Mouse (Mus musculus) heart, embryonic 11.5 days (tissue): Measurements from ENCODE around the gene Gm13697. TPM values are rescaled to one million over a fixed set of nuclear protein-coding genes. Genes with fewer than 3 reads are reported as not detected.
A peak's percentile ranks its signal among the peaks of the same experiment; 100 is the strongest.
"Not testable (repeated sequence)": the region's sequence is repeated elsewhere in the genome, so short reads cannot be mapped to it uniquely, and the experiment has no call there.

Experiments used
- ATAC-seq: fragments of 200-750 bp; cut with Nextera tagmentation; replicated peaks from 2 replicates; pipeline ENCODE4 v1.8.0; 2017; ENCODE audit warnings: moderate library complexity; ENCODE audit not compliant: insufficient number of reproducible peaks, low FRiP score, low TSS enrichment
- H3K27ac ChIP-seq: fragments of 300-500 bp; sonication (generic); 2 replicates; pipeline ENCODE4 v1.5.1; 2014; ENCODE audit warnings: mild to moderate bottlenecking, low read depth, low read length
- H3K27me3 ChIP-seq: fragments of 300-500 bp; sonication (generic); 2 replicates; pipeline ENCODE4 v1.6.1; 2014; ENCODE audit warnings: mild to moderate bottlenecking, low read length, mixed read lengths; ENCODE audit not compliant: control insufficient read depth, insufficient read depth
- H3K36me3 ChIP-seq: fragments of 300-500 bp; sonication (generic); 2 replicates; pipeline ENCODE4 v1.6.1; 2014; ENCODE audit warnings: mild to moderate bottlenecking, low read length, moderate library complexity, mixed read lengths; ENCODE audit not compliant: control insufficient read depth, insufficient read depth
- H3K4me1 ChIP-seq: fragments of 300-500 bp; sonication (generic); 2 replicates; pipeline ENCODE4 v1.6.1; 2014; ENCODE audit warnings: low read length; ENCODE audit not compliant: control insufficient read depth, insufficient read depth
- H3K4me2 ChIP-seq: fragments of 300-500 bp; sonication (generic); 2 replicates; pipeline ENCODE4 v1.6.1; 2014; ENCODE audit warnings: mild to moderate bottlenecking, moderate library complexity
- H3K4me3 ChIP-seq: fragments of 300-500 bp; sonication (generic); 2 replicates; pipeline ENCODE4 v1.5.1; 2014; ENCODE audit warnings: low read depth, low read length
- H3K9ac ChIP-seq: fragments of 300-500 bp; sonication (generic); 2 replicates; pipeline ENCODE4 v1.6.1; 2014; ENCODE audit warnings: mild to moderate bottlenecking, low read depth, low read length, moderate library complexity
- H3K9me3 ChIP-seq: fragments of 300-500 bp; sonication (generic); replicated peaks from 2 replicates; pipeline ENCODE4 v1.6.1; 2016; ENCODE audit warnings: low read length; ENCODE audit not compliant: control insufficient read depth
- WGBS: fragments of 180-500 bp; shearing (Covaris S2); extraction: QIAGEN DNeasy Blood & Tissue Kit; methylation state at CpG from one replicate; pipeline ENCODE4 v1.1.7; 2014; ENCODE audit not compliant: insufficient replicate concordance; 5-methylcytosine and 5-hydroxymethylcytosine counted together
- polyA plus RNA-seq: library from polyadenylated mRNA; unstranded; fragments of >200 nt; fragmentation: Nextera tagmentation; extraction: Ambion mirVana; gene quantifications from 2 replicates; pipeline ENCODE4 v1.2.1, GENCODE M21; 2014

Gene Gm13697
- polyA plus RNA-seq, 1 experiment from 2014 or later: not detected

DNA sequence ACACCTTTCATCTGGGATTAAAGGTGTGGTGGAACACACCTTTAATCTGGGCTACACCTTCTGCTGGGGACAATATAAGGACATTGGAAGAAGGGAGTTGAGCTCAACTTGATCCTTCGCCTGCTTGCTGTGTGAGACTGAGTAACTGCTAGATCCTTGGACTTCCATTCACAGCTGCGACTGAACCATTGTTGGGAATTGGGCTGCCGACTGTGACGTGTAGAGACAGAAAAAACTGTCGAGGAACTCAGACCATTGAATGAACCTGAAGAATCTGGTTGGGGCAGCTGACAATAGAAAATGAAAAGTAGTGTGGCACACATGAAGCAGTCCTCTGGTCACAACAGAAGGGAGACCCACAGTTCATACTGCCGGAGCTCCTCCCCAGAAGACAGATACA is 5.7 kb downstream of the Gm13697 start, which contains the start of gene Gm13691:
Gm13691 (plus strand) TSS at position 301 of the 400 bp plus-strand sequence.
- no CpG with 5 or more reads among the region's 6 CpGs for WGBS
- not testable (repeated sequence) for H3K27me3 ChIP-seq

DNA sequence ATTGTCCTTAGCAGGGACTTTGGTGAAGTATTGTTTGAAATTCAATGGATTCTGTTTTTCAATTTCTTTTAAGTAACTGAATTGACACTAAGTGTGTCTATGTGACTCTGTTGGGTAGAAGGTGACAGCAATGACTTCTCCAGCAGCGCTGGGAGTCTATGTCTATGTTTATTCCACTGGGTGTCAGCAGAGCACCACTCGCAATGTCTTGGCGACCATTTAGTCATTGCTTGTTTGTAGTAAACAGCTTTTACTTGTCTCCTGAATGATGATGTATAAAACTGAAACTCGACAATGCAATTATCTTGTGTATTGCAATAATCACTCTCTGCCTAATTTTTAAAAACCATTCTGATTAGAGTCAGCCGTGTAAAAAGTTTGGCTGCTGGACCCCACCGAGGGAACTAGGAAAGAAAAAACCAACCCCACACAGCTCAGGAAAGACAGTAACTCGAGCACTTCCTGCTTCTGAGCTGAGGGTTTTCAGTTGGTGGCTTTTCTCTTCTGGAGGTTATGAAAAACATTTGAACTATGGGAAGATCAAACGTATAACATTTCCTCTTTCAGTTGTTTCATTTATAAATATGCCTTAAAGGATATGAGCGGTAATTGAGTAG is 9.2 kb downstream of the Gm13697 start:
- H3K4me3 ChIP-seq, H3K9ac ChIP-seq, H3K27ac ChIP-seq, H3K4me2 ChIP-seq, H3K9me3 ChIP-seq, H3K36me3 ChIP-seq, ATAC-seq, H3K27me3 ChIP-seq, H3K4me1 ChIP-seq: not testable (repeated sequence)
- WGBS: 40% methylated on average over 7 of the region's 9 CpGs

More for the DNA sequence above, 5.7 kb downstream of the Gm13697 start, which contains the start of gene Gm13691:
- not testable (repeated sequence) for H3K36me3 ChIP-seq, ATAC-seq, H3K9ac ChIP-seq, H3K27ac ChIP-seq, H3K9me3 ChIP-seq, H3K4me2 ChIP-seq, H3K4me3 ChIP-seq, H3K4me1 ChIP-seq

DNA sequence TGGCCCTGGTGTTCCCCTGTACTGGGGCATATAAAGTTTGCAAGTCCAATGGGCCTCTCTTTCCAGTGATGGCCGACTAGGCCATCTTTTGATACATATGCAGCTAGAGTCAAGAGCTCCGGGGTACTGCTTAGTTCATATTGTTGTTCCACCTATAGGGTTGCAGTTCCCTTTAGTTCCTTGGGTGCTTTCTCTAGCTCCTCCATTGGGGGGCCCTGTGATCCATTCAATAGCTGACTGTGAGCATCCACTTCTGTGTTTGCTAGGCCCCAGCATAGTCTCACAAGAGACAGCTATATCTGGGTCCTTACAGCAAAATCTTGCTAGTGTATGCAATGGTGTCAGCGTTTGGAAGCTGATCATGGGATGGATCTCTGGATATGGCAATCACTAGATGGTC is 10.0 kb downstream of the Gm13697 start:
- ATAC-seq, H3K9ac ChIP-seq, H3K27ac ChIP-seq, H3K4me3 ChIP-seq, H3K4me2 ChIP-seq, H3K4me1 ChIP-seq, H3K9me3 ChIP-seq, H3K27me3 ChIP-seq, H3K36me3 ChIP-seq: not testable (repeated sequence)
- WGBS: no CpG with 5 or more reads among the region's 3 CpGs

DNA sequence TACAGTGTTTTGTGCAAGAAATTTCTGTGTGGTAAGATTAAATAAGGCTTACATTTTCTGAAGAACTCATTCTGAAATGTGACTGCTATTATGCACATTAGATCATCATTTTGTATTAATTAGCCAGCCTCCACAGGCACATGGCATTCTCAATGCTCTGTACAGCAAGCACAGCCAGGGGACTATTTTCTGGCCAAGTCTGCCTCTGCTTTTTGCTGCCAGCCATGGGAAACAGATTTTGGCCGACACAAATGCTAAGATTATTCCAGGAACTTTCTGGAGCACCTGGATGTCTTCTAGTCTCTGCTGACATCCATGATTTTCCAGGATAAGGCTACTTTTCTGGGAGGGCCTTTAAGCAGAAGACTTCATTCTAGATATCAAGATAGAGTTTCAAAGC is 24.4 kb downstream of the Gm13697 start:
- Histone ChIP-seq H3K27ac (no peak overlapping the region), H3K4me1 (no peaks in the 10 kb centered on the region), H3K9me3 (no peaks in the 10 kb centered on the region), H3K4me3 (no peak overlapping the region), H3K9ac (no peak overlapping the region), H3K36me3 (no peaks in the 10 kb centered on the region), H3K27me3 (no peaks in the 10 kb centered on the region), H3K4me2 (no peak overlapping the region)
- ATAC-seq: no peak
- WGBS: 50% methylated on average over 1 of the region's 1 CpGs

DNA sequence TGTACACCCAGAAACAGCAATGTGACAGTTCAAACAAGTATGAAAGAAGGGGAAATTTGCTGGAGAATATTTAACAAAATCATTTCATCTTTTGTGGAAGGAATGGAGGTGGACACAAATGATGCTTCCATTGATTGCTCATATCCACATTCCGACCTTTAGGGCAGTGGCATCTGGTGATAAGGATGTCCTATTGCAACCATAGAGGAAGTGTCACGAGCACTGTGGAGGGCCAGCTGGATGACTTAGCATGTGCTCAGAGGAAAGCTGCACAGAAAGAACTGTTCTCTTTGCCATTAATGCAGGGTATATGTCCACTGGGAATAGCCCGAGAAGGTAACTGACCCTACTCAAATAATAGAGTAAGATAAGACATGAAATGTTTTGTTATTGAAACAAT is 25.3 kb downstream of the Gm13697 start:
- ATAC-seq: no peak
- 45% methylated on average over 3 of the region's 3 CpGs for WGBS

DNA sequence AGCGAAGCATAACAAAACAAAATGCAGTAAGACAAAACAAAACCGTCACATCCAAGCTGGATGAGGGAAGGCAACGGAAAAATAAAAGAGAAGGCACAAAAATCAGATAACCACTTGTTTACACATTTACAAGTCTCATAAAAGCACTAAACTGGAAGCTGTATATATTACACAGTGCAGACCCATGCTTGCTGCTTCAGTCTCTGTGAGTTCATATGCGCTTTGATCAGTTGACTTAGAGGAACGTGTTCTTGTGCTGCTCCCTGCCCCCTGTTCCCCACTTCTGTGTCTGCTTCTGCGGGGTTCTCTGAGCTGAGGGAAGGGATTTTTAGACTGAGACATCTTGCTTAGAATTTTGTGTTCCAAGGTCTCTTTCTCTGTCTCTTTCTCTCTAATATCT is 30.0 kb downstream of the Gm13697 start:
- 64% methylated on average over 6 of the region's 6 CpGs for WGBS

More for the DNA sequence above, 25.3 kb downstream of the Gm13697 start:
- no peak overlapping the region for H3K4me2 ChIP-seq
- no peaks in the 10 kb centered on the region for H3K9me3 ChIP-seq
- no peak overlapping the region for H3K27ac ChIP-seq
- H3K9ac ChIP-seq: no peak overlapping the region
- no peaks in the 10 kb centered on the region for H3K27me3 ChIP-seq
- no peak overlapping the region for H3K4me3 ChIP-seq
- no peaks in the 10 kb centered on the region for H3K4me1 ChIP-seq
- no peaks in the 10 kb centered on the region for H3K36me3 ChIP-seq

DNA sequence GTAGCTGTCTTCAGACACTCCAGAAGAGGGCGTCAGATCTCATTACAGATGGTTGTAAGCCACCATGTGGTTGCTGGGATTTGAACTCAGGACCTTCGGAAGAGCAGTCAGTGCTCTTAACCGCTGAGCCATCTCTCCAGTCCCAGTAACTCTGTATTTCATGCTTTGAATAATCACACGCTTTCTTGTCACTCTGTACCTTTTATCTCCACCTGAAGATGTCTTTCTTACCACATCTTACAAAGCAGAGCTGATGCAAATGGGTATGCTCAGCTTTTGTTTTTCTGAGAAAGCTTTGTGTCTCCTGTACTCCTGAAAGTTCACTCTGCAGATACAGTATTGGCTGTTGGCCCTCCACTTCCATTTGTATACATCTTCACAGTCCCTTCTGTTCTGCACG is 31.7 kb downstream of the Gm13697 start:
- WGBS: 72% methylated on average over 5 of the region's 5 CpGs
- H3K4me3 ChIP-seq, ATAC-seq: not testable (repeated sequence)

More for the DNA sequence above, 30.0 kb downstream of the Gm13697 start:
- Histone ChIP-seq H3K4me1 (peaks cover 10% of the 10 kb centered on the region), H3K27ac (no peak overlapping the region), H3K36me3 (no peaks in the 10 kb centered on the region), H3K4me2 (no peak overlapping the region), H3K9ac (no peak overlapping the region), H3K27me3 (no peaks in the 10 kb centered on the region), H3K9me3 (no peaks in the 10 kb centered on the region), H3K4me3 (no peak overlapping the region)
- ATAC-seq: no peak

DNA sequence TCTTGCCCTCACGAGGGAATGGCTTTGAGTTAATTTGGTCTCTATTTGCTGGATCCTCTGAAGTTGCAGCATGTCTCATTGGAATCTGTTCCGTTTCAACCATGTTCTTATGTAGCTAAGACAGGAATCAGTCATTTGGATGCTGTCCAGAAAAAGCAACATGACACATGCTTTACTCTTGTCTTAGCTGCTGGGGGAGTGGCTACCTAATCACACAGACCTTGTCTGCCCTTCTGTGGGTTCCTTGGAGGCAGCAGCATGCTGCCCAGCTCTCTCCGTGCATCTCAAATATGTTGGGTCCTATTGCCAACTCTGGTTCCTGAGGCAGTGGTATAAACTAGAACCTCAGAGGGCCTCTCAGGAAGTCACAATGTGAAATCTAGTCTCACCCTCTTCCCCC is 33.8 kb downstream of the Gm13697 start:
- peak; percentile 67 for ATAC-seq
- Histone ChIP-seq H3K36me3 (no peaks in the 10 kb centered on the region), H3K4me2 (no peak overlapping the region), H3K9me3 (no peaks in the 10 kb centered on the region), H3K4me1 (peaks cover 14% of the 10 kb centered on the region), H3K9ac (no peak overlapping the region), H3K27ac (no peak overlapping the region), H3K4me3 (no peak overlapping the region), H3K27me3 (no peaks in the 10 kb centered on the region)
- 25% methylated on average over 3 of the region's 3 CpGs for WGBS

More for the DNA sequence above, 31.7 kb downstream of the Gm13697 start:
- not testable (repeated sequence) for H3K27ac ChIP-seq, H3K4me2 ChIP-seq, H3K9ac ChIP-seq, H3K9me3 ChIP-seq, H3K27me3 ChIP-seq, H3K36me3 ChIP-seq
- H3K4me1 ChIP-seq: peaks cover 14% of the 10 kb centered on the region
